42 mouse cellular contexts compared by ENCODE assay signal in genomic region chr9:51327555-51327903, GRCm38 (mm10). TPM values are rescaled to one million over a fixed set of nuclear protein-coding genes. Genes with fewer than 3 reads are reported as not detected.
"Had no signal": no experiment of that assay in that cellular context is flagged by ENCODE, and none has a peak within 500 bp of the region (broad histone marks: within the 10 kb centered on the region; RNA-seq: fewer than 3 reads in every experiment).

No protein-coding gene starts in this region.

- H3K9ac ChIP-seq: limb, embryonic 12.5 days; limb, embryonic 13.5 days; limb, embryonic 15.5 days; liver, embryonic 12.5 days; liver, embryonic 13.5 days; liver, embryonic 14.5 days; liver, embryonic 15.5 days; liver, postnatal 0 days; lung, embryonic 14.5 days; lung, embryonic 15.5 days; midbrain, embryonic 12.5 days; midbrain, embryonic 13.5 days; midbrain, embryonic 15.5 days; neural tube, embryonic 12.5 days had no signal

- H3K27ac ChIP-seq: limb, embryonic 10.5 days; limb, embryonic 12.5 days; limb, embryonic 13.5 days; limb, embryonic 15.5 days; liver, embryonic 12.5 days; liver, embryonic 13.5 days; liver, embryonic 14.5 days; liver, embryonic 15.5 days; lung, embryonic 15.5 days; macrophage; midbrain, embryonic 10.5 days; midbrain, embryonic 12.5 days; midbrain, embryonic 13.5 days; midbrain, embryonic 15.5 days; neural tube, embryonic 12.5 days had no signal

- H3K27me3 ChIP-seq: limb, embryonic 12.5 days; limb, embryonic 13.5 days; limb, embryonic 15.5 days; liver, embryonic 12.5 days; liver, embryonic 13.5 days; liver, embryonic 15.5 days; lung, embryonic 15.5 days; midbrain, embryonic 12.5 days; midbrain, embryonic 13.5 days; midbrain, embryonic 15.5 days; neural tube, embryonic 12.5 days had no signal

- H3K9me3 ChIP-seq: limb, embryonic 10.5 days; limb, embryonic 12.5 days; limb, embryonic 13.5 days; limb, embryonic 15.5 days; liver, embryonic 12.5 days; liver, embryonic 13.5 days; liver, embryonic 15.5 days; lung, embryonic 15.5 days; megakaryocyte, embryonic 14.5 days; midbrain, embryonic 10.5 days; midbrain, embryonic 12.5 days; midbrain, embryonic 13.5 days; midbrain, embryonic 15.5 days; neural tube, embryonic 12.5 days had no signal

- H3K4me2 ChIP-seq: limb, embryonic 12.5 days; limb, embryonic 13.5 days; limb, embryonic 15.5 days; liver, embryonic 11.5 days; liver, embryonic 12.5 days; liver, embryonic 13.5 days; liver, embryonic 15.5 days; lung, embryonic 14.5 days; lung, embryonic 15.5 days; midbrain, embryonic 11.5 days; midbrain, embryonic 12.5 days; midbrain, embryonic 13.5 days; midbrain, embryonic 15.5 days; neural tube, embryonic 12.5 days had no signal

- H3K4me1 ChIP-seq: limb, embryonic 10.5 days; limb, embryonic 12.5 days; limb, embryonic 13.5 days; limb, embryonic 15.5 days; liver, embryonic 12.5 days; liver, embryonic 13.5 days; liver, embryonic 15.5 days; lung, embryonic 15.5 days; midbrain, embryonic 10.5 days; midbrain, embryonic 12.5 days; midbrain, embryonic 13.5 days; midbrain, embryonic 15.5 days; neural tube, embryonic 12.5 days had no signal

- H3K4me3 ChIP-seq: limb, embryonic 10.5 days; limb, embryonic 12.5 days; limb, embryonic 13.5 days; limb, embryonic 15.5 days; liver, embryonic 12.5 days; liver, embryonic 13.5 days; liver, embryonic 15.5 days; lung, embryonic 15.5 days; megakaryocyte, embryonic 14.5 days; midbrain, embryonic 10.5 days; midbrain, embryonic 12.5 days; midbrain, embryonic 13.5 days; midbrain, embryonic 15.5 days; myocyte; neural tube, embryonic 12.5 days had no signal

- H3K36me3 ChIP-seq: limb, embryonic 10.5 days; limb, embryonic 12.5 days; limb, embryonic 13.5 days; limb, embryonic 15.5 days; liver, embryonic 12.5 days; liver, embryonic 13.5 days; liver, embryonic 15.5 days; lung, embryonic 15.5 days; midbrain, embryonic 10.5 days; midbrain, embryonic 12.5 days; midbrain, embryonic 13.5 days; midbrain, embryonic 15.5 days; neural tube, embryonic 12.5 days had no signal

- DNase-seq: left cerebral cortex, postnatal 4 days; liver; liver, embryonic 13.5 days; liver, postnatal 0 days; lung, adult 18-20 months; lung, adult 2 months; lung, embryonic 14.5 days; lung, postnatal 10 days; lung, postnatal 14 days; lung, postnatal 36 days; lung, postnatal 4 days; midbrain, embryonic 14.5 days had no signal

RNA-seq across cellular contexts. Expression of gene 1810046K07Rik, which starts 1.2 kb away (rescaled TPM):
- total RNA-seq: left cerebral cortex, postnatal 10 days; left cerebral cortex, postnatal 14 days; left cerebral cortex, postnatal 25 days; left cerebral cortex, postnatal 36 days; left cerebral cortex, postnatal 4 days; megakaryocyte progenitor cell, adult 5-6 weeks; megakaryocyte, adult 5-6 weeks; megakaryocyte-erythroid progenitor cell, adult 5-6 weeks; midbrain, postnatal 0 days; monocyte, adult 5-6 weeks had no signal
- polyA plus RNA-seq: limb, embryonic 10.5 days; limb, embryonic 11.5 days; limb, embryonic 15.5 days; liver, embryonic 11.5 days; liver, embryonic 12.5 days; liver, embryonic 13.5 days; lung, embryonic 14.5 days; macrophage; midbrain, embryonic 10.5 days; midbrain, embryonic 11.5 days; midbrain, embryonic 12.5 days; midbrain, embryonic 13.5 days; midbrain, embryonic 14.5 days; midbrain, embryonic 15.5 days; midbrain, embryonic 16.5 days; midbrain, postnatal 0 days; myocyte; neural tube, embryonic 11.5 days; neural tube, embryonic 12.5 days had no signal

RNA-seq across cellular contexts. Expression of gene Colca2, which starts 49.2 kb away (rescaled TPM):
- total RNA-seq: megakaryocyte, adult 5-6 weeks; midbrain, postnatal 0 days; monocyte, adult 5-6 weeks had no signal
